Mouse (Mus musculus) cortical plate, adult 2 months (tissue): ENCODE results near the gene Tiam1. TPM values are rescaled to one million over a fixed set of nuclear protein-coding genes. Genes with fewer than 3 reads are reported as not detected.

Source experiments
- H3K27ac ChIP-seq: fragments of 200-500 bp; 2 replicates; pipeline ENCODE4 v1.5.1; 2012; ENCODE audit warnings: low read length, control low read depth, inconsistent platforms; ENCODE audit not compliant: insufficient read depth
- H3K4me1 ChIP-seq: fragments of 200-500 bp; 2 replicates; pipeline ENCODE4 v1.6.1; 2011; ENCODE audit warnings: low read length; ENCODE audit not compliant: control insufficient read depth, insufficient read depth
- H3K4me3 ChIP-seq: fragments of 200-500 bp; 2 replicates; pipeline ENCODE4 v1.5.1; 2011; ENCODE audit warnings: mild to moderate bottlenecking, low read length, control low read depth; ENCODE audit not compliant: insufficient read depth
- CTCF ChIP-seq: fragments of 200-500 bp; IDR thresholded peaks from 2 replicates; pipeline ENCODE4 v1.5.1; 2011; ENCODE audit warnings: mild to moderate bottlenecking, control low read depth, low read length; ENCODE audit not compliant: insufficient read depth; ENCODE audit errors: extremely low read depth
- POLR2A ChIP-seq: fragments of 200-500 bp; IDR thresholded peaks from 2 replicates; pipeline ENCODE4 v1.6.1; 2011; ENCODE audit warnings: mild to moderate bottlenecking, low read length, control low read depth; ENCODE audit not compliant: insufficient read depth; ENCODE audit errors: extremely low read depth
- polyA plus RNA-seq: library from polyadenylated mRNA; depleted of rRNA; stranded (reverse); fragments of >200 nt; gene quantifications from 2 replicates; pipeline ENCODE4 v1.2.3, GENCODE M21; 2012

The Tiam1 gene
- polyA plus RNA-seq, 1 experiment = 28.7 TPM

GRCm38 (mm10) chr16:89813536-89813935 lies 330.0 kb downstream of the Tiam1 start:
- H3K27ac ChIP-seq = no peak overlapping the region
- H3K4me1 ChIP-seq = peaks cover 6% of the 10 kb centered on the region
- no peak overlapping the region for H3K4me3 ChIP-seq
- TF ChIP-seq CTCF (no peak), POLR2A (no peak)

DNA sequence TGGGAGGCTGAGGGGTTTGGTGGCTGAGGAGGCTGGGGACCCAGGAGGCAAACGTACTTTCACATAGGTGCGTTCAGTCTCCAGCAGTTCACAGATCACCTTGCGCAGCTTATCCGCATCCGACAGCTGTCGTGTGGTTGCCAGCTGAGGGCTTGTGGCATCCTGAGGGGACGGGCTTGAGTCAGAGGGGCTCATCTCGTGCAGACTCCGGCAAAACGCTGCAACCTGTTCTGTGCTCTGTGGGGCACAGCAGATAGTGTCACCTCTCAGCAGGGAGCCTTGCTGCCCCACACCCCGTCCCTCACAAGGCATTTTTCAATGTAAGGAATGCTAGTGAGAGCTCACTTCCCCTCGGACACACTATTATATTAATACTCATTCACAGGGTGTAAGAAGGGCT lies 330.7 kb downstream of the Tiam1 start:
- Histone ChIP-seq H3K4me1 (peaks cover 6% of the 10 kb centered on the region), H3K27ac (no peak overlapping the region), H3K4me3 (no peak overlapping the region)
- no peak for TF ChIP-seq CTCF
- no peak for TF ChIP-seq POLR2A

GRCm38 (mm10) chr16:89810398-89810797 lies 333.2 kb downstream of the Tiam1 start:
- Histone ChIP-seq H3K4me3 (no peak overlapping the region), H3K27ac (no peak overlapping the region), H3K4me1 (peaks cover 4% of the 10 kb centered on the region; the same call in 1 of the 2 replicates)
- TF ChIP-seq CTCF = no peak
- no peak for TF ChIP-seq POLR2A

- Histone ChIP-seq H3K27ac (no peak overlapping the region), H3K4me3 (no peak overlapping the region), H3K4me1 (no peaks in the 10 kb centered on the region)
- no peak for TF ChIP-seq POLR2A
- TF ChIP-seq CTCF = no peak
Observed at GRCm38 (mm10) chr16:89808168-89808567, 335.4 kb downstream of the Tiam1 start.

DNA sequence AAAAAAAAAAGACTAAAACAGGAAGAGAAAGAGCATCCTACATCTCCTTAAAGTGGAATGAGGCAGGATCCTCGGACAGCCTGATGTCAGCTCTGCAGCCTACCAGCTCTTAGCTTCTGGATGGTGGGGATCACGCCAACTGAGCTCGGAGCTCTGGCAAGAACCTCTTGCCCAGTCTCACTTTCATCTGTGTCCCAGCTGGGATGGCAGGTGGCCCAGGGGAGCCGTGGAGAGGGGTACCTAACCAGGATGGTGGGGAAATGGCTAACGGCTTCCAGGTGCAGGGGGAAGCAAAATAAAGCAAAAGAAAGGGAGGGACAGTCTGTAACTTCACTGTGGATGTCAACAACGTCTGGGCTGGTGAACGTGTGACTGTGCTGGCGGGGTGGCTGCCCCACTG lies 337.6 kb downstream of the Tiam1 start:
- H3K27ac ChIP-seq = no peak overlapping the region
- TF ChIP-seq POLR2A (no peak), CTCF (no peak)
- no peaks in the 10 kb centered on the region for H3K4me1 ChIP-seq
- no peak overlapping the region for H3K4me3 ChIP-seq

- Histone ChIP-seq H3K4me1 (no peaks in the 10 kb centered on the region), H3K27ac (no peak overlapping the region), H3K4me3 (no peak overlapping the region)
- TF ChIP-seq CTCF (no peak), POLR2A (no peak)
Observed at GRCm38 (mm10) chr16:89805210-89805609, 338.4 kb downstream of the Tiam1 start.

DNA sequence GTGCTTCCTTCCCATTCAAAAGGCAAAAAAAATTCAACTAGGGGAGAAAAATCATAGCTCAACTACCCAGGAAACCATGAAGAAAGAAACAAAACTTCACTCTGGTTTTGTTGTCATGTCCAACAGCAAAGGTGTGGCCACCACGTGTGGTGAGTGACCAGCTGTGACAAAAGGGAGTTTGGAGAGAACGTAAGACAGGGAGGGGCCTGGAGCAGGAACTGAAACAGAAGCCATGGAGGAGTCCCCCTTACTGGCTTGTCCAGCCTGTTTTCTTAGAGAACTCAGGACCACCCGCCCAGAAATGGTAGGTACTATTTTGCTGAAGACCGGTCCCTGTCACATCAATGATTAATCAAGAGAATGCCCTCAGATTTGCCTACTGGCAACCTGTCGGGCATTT lies 342.1 kb downstream of the Tiam1 start:
- TF ChIP-seq CTCF = no peak
- no peak for TF ChIP-seq POLR2A
- Histone ChIP-seq H3K4me3 (no peak overlapping the region), H3K27ac (no peak overlapping the region), H3K4me1 (peaks cover 2% of the 10 kb centered on the region; the same call in 1 of the 2 replicates)

DNA sequence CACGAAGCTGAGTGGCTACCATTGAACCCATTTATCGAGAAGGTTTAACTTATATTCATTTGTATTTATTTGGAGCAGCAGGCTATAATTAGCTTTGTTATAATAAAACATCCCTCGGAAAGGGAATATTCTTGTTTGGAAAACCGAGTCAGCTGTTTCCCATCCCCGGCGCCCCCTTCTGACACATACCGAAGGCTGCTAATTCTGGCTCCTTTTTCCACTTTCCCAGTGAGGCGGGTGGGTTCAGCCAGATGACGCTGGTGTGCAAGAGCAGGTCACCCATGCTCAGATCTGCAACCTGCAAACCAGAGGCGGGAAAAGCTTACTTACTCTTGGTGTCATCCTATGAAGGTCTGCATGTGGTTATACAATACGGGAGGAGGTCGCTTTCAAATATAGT lies 343.8 kb downstream of the Tiam1 start:
- Histone ChIP-seq H3K27ac (no peak overlapping the region), H3K4me3 (no peak overlapping the region), H3K4me1 (peaks cover 2% of the 10 kb centered on the region; the same call in 1 of the 2 replicates)
- TF ChIP-seq CTCF = no peak
- no peak for TF ChIP-seq POLR2A

- no peak overlapping the region for H3K27ac ChIP-seq
- 0 out of 2 replicates have a peak, but pooled peaks have one; percentile 14 for TF ChIP-seq CTCF
- no peak for TF ChIP-seq POLR2A
- H3K4me3 ChIP-seq = no peak overlapping the region
- H3K4me1 ChIP-seq = peaks cover 2% of the 10 kb centered on the region; the same call in 1 of the 2 replicates
Observed at GRCm38 (mm10) chr16:89796566-89796965, 347.0 kb downstream of the Tiam1 start.

GRCm38 (mm10) chr16:89789792-89790434 lies 353.7 kb downstream of the Tiam1 start:
- no peak overlapping the region for H3K4me3 ChIP-seq
- TF ChIP-seq CTCF (no peak), POLR2A (no peak)
- H3K27ac ChIP-seq = 0 out of 2 replicates have a peak overlapping the region, but pooled peaks have one; percentile 72
- peaks cover 7% of the 10 kb centered on the region for H3K4me1 ChIP-seq
